Mouse (Mus musculus): ENCODE measurements at regions not wholly inside any gene's neighbourhood (a gene's known extent, or its start where the extent isn't known, plus 50 kb on each side); places are given as distances from the start of the nearest gene placed in this dataset.

GRCm38 (mm10) chr16:77166722-77167121 lies 153.2 kb downstream of the Usp25 start:
- peak; percentile 9 to 57 for DNase-seq (ENCODE audit: inconsistent age in 2 of 2, low spot score in 1 of 2)

GRCm38 (mm10) chr16:77173026-77173692 lies 159.7 kb downstream of the Usp25 start:
- DNase-seq (ENCODE audit: inconsistent age in 2 of 2, low spot score in 1 of 2): peak; percentile 16 to 58

- peak in 1 of 2 experiments; percentile 60 for DNase-seq (ENCODE audit: inconsistent age in 2 of 2, low spot score in 1 of 2)
These were observed 161.4 kb downstream of the Usp25 start for GRCm38 (mm10) chr16:77174744-77175432.

- no peak for DNase-seq (ENCODE audit: inconsistent age in 2 of 2, low spot score in 1 of 2)
These were observed 167.5 kb downstream of the Usp25 start for GRCm38 (mm10) chr16:77180990-77181389.
